Mouse (Mus musculus) T-helper 17 cell (primary cell): Measurements from ENCODE around the gene Arhgap10.

Source experiments
- in situ Hi-C, 2 experiments: fragments of 300-600 bp; cut with MboI, MseI; formaldehyde crosslinking; loops; 1 replicate in 1 of 2; 2 replicates in 1 of 2; pipeline ENCODE4 v1.15.1; 2025; ENCODE audit warnings: high pct_unique_total_duplicates in 2 of 2

Arhgap10 gene

GRCm38 (mm10) chr8:77488215-77488606, 29.5 kb downstream of the Arhgap10 start:
- in situ Hi-C loops, result no loop called here

GRCm38 (mm10) chr8:77487590-77488214, 30.1 kb downstream of the Arhgap10 start:
- in situ Hi-C loops, result no loop called here

GRCm38 (mm10) chr8:77486749-77487148, 31.0 kb downstream of the Arhgap10 start:
- in situ Hi-C loops, result no loop called here

GRCm38 (mm10) chr8:77484817-77485216, 32.9 kb downstream of the Arhgap10 start:
- in situ Hi-C loops, result loop anchor here in 1 of 2 experiments (5.0 kb wide), 1 partner anchor 63 kb away; no protein-coding TSS in a partner anchor

GRCm38 (mm10) chr8:77484266-77484665, 33.5 kb downstream of the Arhgap10 start:
- in situ Hi-C loops, result loop anchor here in 1 of 2 experiments (5.0 kb wide), 1 partner anchor 62 kb away; no protein-coding TSS in a partner anchor

- in situ Hi-C loops, result loop anchor here in 1 of 2 experiments (5.0 kb wide), 1 partner anchor 61 kb away; no protein-coding TSS in a partner anchor
Observed at GRCm38 (mm10) chr8:77483676-77484075, 34.1 kb downstream of the Arhgap10 start.

- in situ Hi-C loops, result loop anchor here in 1 of 2 experiments (5.0 kb wide), 1 partner anchor 59 kb away; no protein-coding TSS in a partner anchor
Observed at GRCm38 (mm10) chr8:77481791-77482190, 36.0 kb downstream of the Arhgap10 start.

GRCm38 (mm10) chr8:77479995-77480394, 37.8 kb downstream of the Arhgap10 start:
- in situ Hi-C loops, result loop anchor here (5.0 to 10.0 kb wide), 2 partner anchors 58 to 395 kb away; no protein-coding TSS in a partner anchor

- in situ Hi-C loops, result loop anchor here in 1 of 2 experiments (10.0 kb wide), 1 partner anchor 396 kb away; no protein-coding TSS in a partner anchor
Observed at GRCm38 (mm10) chr8:77478913-77479273, 38.9 kb downstream of the Arhgap10 start.

- in situ Hi-C loops, result loop anchor here in 1 of 2 experiments (10.0 kb wide), 1 partner anchor 396 kb away; no protein-coding TSS in a partner anchor
Observed at GRCm38 (mm10) chr8:77478155-77478912, 39.4 kb downstream of the Arhgap10 start.

GRCm38 (mm10) chr8:77477684-77478083, 40.1 kb downstream of the Arhgap10 start:
- in situ Hi-C loops, result loop anchor here in 1 of 2 experiments (10.0 kb wide), 1 partner anchor 397 kb away; no protein-coding TSS in a partner anchor

- in situ Hi-C loops, result loop anchor here in 1 of 2 experiments (10.0 kb wide), 1 partner anchor 400 kb away; no protein-coding TSS in a partner anchor
Observed at GRCm38 (mm10) chr8:77474614-77475013, 43.1 kb downstream of the Arhgap10 start.

- in situ Hi-C loops, result loop anchor here in 1 of 2 experiments (10.0 kb wide), 1 partner anchor 401 kb away; no protein-coding TSS in a partner anchor
Observed at GRCm38 (mm10) chr8:77473773-77474172, 44.0 kb downstream of the Arhgap10 start.

- in situ Hi-C loops, result loop anchor here in 1 of 2 experiments (10.0 kb wide), 1 partner anchor 401 kb away; no protein-coding TSS in a partner anchor
Observed at GRCm38 (mm10) chr8:77473373-77473772, 44.4 kb downstream of the Arhgap10 start.

- in situ Hi-C loops, result loop anchor here in 1 of 2 experiments (10.0 kb wide), 1 partner anchor 1597 kb away; no protein-coding TSS in a partner anchor
Observed at GRCm38 (mm10) chr8:77461392-77461791, 56.4 kb downstream of the Arhgap10 start.

GRCm38 (mm10) chr8:77460363-77460762, 57.4 kb downstream of the Arhgap10 start:
- in situ Hi-C loops, result loop anchor here in 1 of 2 experiments (10.0 kb wide), 1 partner anchor 1596 kb away; no protein-coding TSS in a partner anchor

GRCm38 (mm10) chr8:77459696-77460095, 58.1 kb downstream of the Arhgap10 start:
- in situ Hi-C loops, result loop anchor here in 1 of 2 experiments (10.0 kb wide), 1 partner anchor 1595 kb away; no protein-coding TSS in a partner anchor

GRCm38 (mm10) chr8:77458575-77458974, 59.2 kb downstream of the Arhgap10 start:
- in situ Hi-C loops, result no loop called here

- in situ Hi-C loops, result no loop called here
Observed at GRCm38 (mm10) chr8:77456263-77456662, 61.5 kb downstream of the Arhgap10 start.

- in situ Hi-C loops, result loop anchor here in 1 of 2 experiments (5.0 kb wide), 1 partner anchor 63 kb away; the partner anchor contains the start of gene Arhgap10
Observed at GRCm38 (mm10) chr8:77453836-77454235, 63.9 kb downstream of the Arhgap10 start.
